Mouse (Mus musculus) hindbrain, embryonic 14.5 days (tissue): ENCODE results near the gene Fam241b. TPM values are rescaled to one million over a fixed set of nuclear protein-coding genes. Genes with fewer than 3 reads are reported as not detected.
"Not testable (repeated sequence)": the region's sequence is repeated elsewhere in the genome, so short reads cannot be mapped to it uniquely, and the experiment has no call there.

Experiments used
- ATAC-seq: fragments of 200-750 bp; cut with Nextera tagmentation; 2 replicates; pipeline ENCODE4 v1.8.0; 2017; ENCODE audit warnings: moderate number of reproducible peaks, mild to moderate bottlenecking, moderate TSS enrichment, moderate library complexity; ENCODE audit not compliant: low FRiP score
- DNase-seq: peaks from one replicate; pipeline ENCODE4 v3.0.0-alpha.2; 2015; ENCODE audit warnings: low spot score
- H3K27ac ChIP-seq: fragments of 300-500 bp; sonication (generic); 2 replicates; pipeline ENCODE4 v1.5.1; 2014; ENCODE audit warnings: mild to moderate bottlenecking, moderate library complexity
- H3K27me3 ChIP-seq: fragments of 300-500 bp; sonication (generic); 2 replicates; pipeline ENCODE4 v1.6.1; 2014; ENCODE audit warnings: mild to moderate bottlenecking, low read length, mixed read lengths; ENCODE audit not compliant: control insufficient read depth, insufficient read depth
- H3K36me3 ChIP-seq: fragments of 300-500 bp; sonication (generic); replicated peaks from 2 replicates; pipeline ENCODE4 v1.6.1; 2014; ENCODE audit not compliant: control insufficient read depth, insufficient read depth
- H3K4me1 ChIP-seq: fragments of 300-500 bp; sonication (generic); replicated peaks from 2 replicates; pipeline ENCODE4 v1.6.1; 2014; ENCODE audit warnings: antibody characterized with exemption, low read length, mixed read lengths; ENCODE audit not compliant: control insufficient read depth, insufficient read depth
- H3K4me2 ChIP-seq: fragments of 300-500 bp; sonication (generic); replicated peaks from 2 replicates; pipeline ENCODE4 v1.6.1; 2014; ENCODE audit warnings: mild to moderate bottlenecking, moderate library complexity
- H3K4me3 ChIP-seq: fragments of 300-500 bp; sonication (generic); replicated peaks from 2 replicates; pipeline ENCODE4 v1.5.1; 2014; ENCODE audit warnings: mild to moderate bottlenecking, low read length
- H3K9ac ChIP-seq: fragments of 300-500 bp; sonication (generic); 2 replicates; pipeline ENCODE4 v1.6.1; 2014
- H3K9me3 ChIP-seq: fragments of 300-500 bp; sonication (generic); 2 replicates; pipeline ENCODE4 v1.6.1; 2016; ENCODE audit warnings: low read length; ENCODE audit not compliant: control insufficient read depth
- WGBS: fragments of 180-500 bp; shearing (Covaris S2); extraction: QIAGEN DNeasy Blood & Tissue Kit; methylation state at CpG from one replicate; pipeline ENCODE4 v1.1.7; 2014; 5-methylcytosine and 5-hydroxymethylcytosine counted together
- polyA plus RNA-seq: library from polyadenylated mRNA; unstranded; fragments of >200 nt; fragmentation: Nextera tagmentation; extraction: Ambion mirVana; gene quantifications from 2 replicates; pipeline ENCODE4 v1.2.1, GENCODE M21; 2014

The Fam241b gene
- polyA plus RNA-seq, 1 experiment from 2014 or later: 41.6 TPM

- Histone ChIP-seq H3K4me2 (no peak overlapping the region), H3K4me1 (no peaks in the 10 kb centered on the region), H3K36me3 (no peaks in the 10 kb centered on the region), H3K9ac (no peak overlapping the region), H3K9me3 (no peaks in the 10 kb centered on the region), H3K27me3 (no peaks in the 10 kb centered on the region), H3K27ac (no peak overlapping the region), H3K4me3 (no peak overlapping the region)
- no peak for ATAC-seq
- 68% methylated on average over 7 of the region's 7 CpGs for WGBS
- no peak for DNase-seq
These were observed 54.6 kb downstream of the Fam241b start for GRCm38 (mm10) chr10:62089071-62089470.

- no peaks in the 10 kb centered on the region for H3K36me3 ChIP-seq
- no peak overlapping the region for H3K4me2 ChIP-seq
- no peak overlapping the region for H3K4me3 ChIP-seq
- no peaks in the 10 kb centered on the region for H3K9me3 ChIP-seq
- H3K27ac ChIP-seq: no peak overlapping the region
- 88% methylated on average over 5 of the region's 5 CpGs for WGBS
- H3K9ac ChIP-seq: no peak overlapping the region
- H3K27me3 ChIP-seq: no peaks in the 10 kb centered on the region
- DNase-seq: no peak
- no peaks in the 10 kb centered on the region for H3K4me1 ChIP-seq
- no peak for ATAC-seq
These were observed 55.3 kb downstream of the Fam241b start for GRCm38 (mm10) chr10:62088411-62088810.

GRCm38 (mm10) chr10:62086826-62087225, 56.9 kb downstream of the Fam241b start:
- DNase-seq: no peak

GRCm38 (mm10) chr10:62086044-62086443, 57.7 kb downstream of the Fam241b start:
- Histone ChIP-seq H3K4me2 (no peak overlapping the region), H3K36me3 (no peaks in the 10 kb centered on the region), H3K9me3 (no peaks in the 10 kb centered on the region), H3K27me3 (no peaks in the 10 kb centered on the region), H3K4me3 (no peak overlapping the region), H3K4me1 (no peaks in the 10 kb centered on the region), H3K27ac (no peak overlapping the region), H3K9ac (no peak overlapping the region)
- DNase-seq (no peak), ATAC-seq (no peak)
- WGBS: 70% methylated on average over 2 of the region's 2 CpGs

More at GRCm38 (mm10) chr10:62086826-62087225, 56.9 kb downstream of the Fam241b start:
- Histone ChIP-seq H3K4me2 (no peak overlapping the region), H3K9ac (no peak overlapping the region), H3K36me3 (no peaks in the 10 kb centered on the region), H3K9me3 (no peaks in the 10 kb centered on the region), H3K4me1 (no peaks in the 10 kb centered on the region), H3K4me3 (no peak overlapping the region), H3K27me3 (no peaks in the 10 kb centered on the region), H3K27ac (no peak overlapping the region)
- 90% methylated on average over 5 of the region's 5 CpGs for WGBS
- no peak for ATAC-seq

- Histone ChIP-seq H3K4me1 (no peaks in the 10 kb centered on the region), H3K4me2 (no peak overlapping the region), H3K9me3 (peaks cover 8% of the 10 kb centered on the region; the same call in 1 of the 2 replicates), H3K36me3 (no peaks in the 10 kb centered on the region), H3K9ac (no peak overlapping the region), H3K27ac (no peak overlapping the region), H3K4me3 (no peak overlapping the region), H3K27me3 (no peaks in the 10 kb centered on the region)
- no peak for ATAC-seq
- DNase-seq: no peak
- WGBS: 68% methylated on average over 11 of the region's 11 CpGs
These were observed 67.2 kb downstream of the Fam241b start for GRCm38 (mm10) chr10:62076248-62077134.

DNA sequence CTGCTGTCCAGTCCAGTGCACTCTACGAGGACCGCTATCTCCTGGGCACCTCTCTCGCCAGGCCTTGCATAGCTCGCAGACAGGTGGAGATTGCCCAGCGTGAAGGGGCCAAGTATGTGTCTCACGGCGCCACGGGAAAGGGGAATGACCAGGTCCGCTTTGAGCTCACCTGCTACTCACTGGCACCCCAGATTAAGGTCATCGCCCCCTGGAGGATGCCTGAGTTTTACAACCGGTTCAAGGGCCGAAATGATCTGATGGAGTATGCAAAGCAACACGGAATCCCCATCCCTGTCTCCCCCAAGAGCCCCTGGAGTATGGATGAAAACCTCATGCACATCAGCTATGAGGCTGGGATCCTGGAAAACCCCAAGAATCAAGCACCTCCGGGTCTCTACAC, 72.4 kb downstream of the Fam241b start:
- not testable (repeated sequence) for H3K4me3 ChIP-seq, H3K9ac ChIP-seq, H3K27me3 ChIP-seq, H3K4me2 ChIP-seq, H3K9me3 ChIP-seq, H3K36me3 ChIP-seq, DNase-seq, H3K4me1 ChIP-seq, ATAC-seq, H3K27ac ChIP-seq
- WGBS: 78% methylated on average over 11 of the region's 14 CpGs

GRCm38 (mm10) chr10:62070636-62071035, 73.1 kb downstream of the Fam241b start:
- ATAC-seq (no peak), DNase-seq (no peak)
- no peak overlapping the region for H3K9ac ChIP-seq

GRCm38 (mm10) chr10:62069946-62070345, 73.8 kb downstream of the Fam241b start:
- Histone ChIP-seq H3K9me3 (no peaks in the 10 kb centered on the region), H3K36me3 (no peaks in the 10 kb centered on the region), H3K4me3 (no peak overlapping the region), H3K9ac (no peak overlapping the region), H3K4me2 (no peak overlapping the region), H3K27ac (no peak overlapping the region), H3K4me1 (no peaks in the 10 kb centered on the region), H3K27me3 (no peaks in the 10 kb centered on the region)
- no peak for DNase-seq
- ATAC-seq: no peak
- WGBS: 82% methylated on average over 3 of the region's 3 CpGs

More at GRCm38 (mm10) chr10:62070636-62071035, 73.1 kb downstream of the Fam241b start:
- H3K4me2 ChIP-seq: no peak overlapping the region
- no peak overlapping the region for H3K27ac ChIP-seq
- no peaks in the 10 kb centered on the region for H3K27me3 ChIP-seq
- H3K36me3 ChIP-seq: no peaks in the 10 kb centered on the region
- no peaks in the 10 kb centered on the region for H3K4me1 ChIP-seq
- WGBS: 96% methylated on average over 8 of the region's 8 CpGs
- H3K4me3 ChIP-seq: no peak overlapping the region
- H3K9me3 ChIP-seq: no peaks in the 10 kb centered on the region

DNA sequence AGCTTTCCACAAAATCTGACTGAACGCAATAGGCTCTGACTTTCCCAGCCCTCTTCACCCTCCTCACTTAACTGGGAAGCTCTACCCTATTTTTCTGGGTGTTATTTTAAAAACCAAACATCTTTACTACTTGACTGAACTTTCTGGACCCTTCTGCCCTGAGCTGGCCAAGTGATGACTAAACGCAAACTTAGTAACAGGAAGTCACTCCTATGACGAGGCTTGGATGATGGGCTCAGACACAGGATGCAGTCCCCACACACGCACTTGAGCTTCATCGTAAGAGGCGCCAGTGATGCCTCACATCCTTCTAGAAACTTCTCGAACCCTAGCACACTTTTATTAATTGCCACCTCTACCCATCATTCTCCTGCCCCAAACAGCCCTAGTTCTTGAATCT, 74.3 kb downstream of the Fam241b start:
- Histone ChIP-seq H3K27me3 (no peaks in the 10 kb centered on the region), H3K9ac (no peak overlapping the region), H3K4me2 (no peak overlapping the region), H3K4me1 (no peaks in the 10 kb centered on the region), H3K27ac (no peak overlapping the region), H3K4me3 (no peak overlapping the region), H3K9me3 (no peaks in the 10 kb centered on the region), H3K36me3 (no peaks in the 10 kb centered on the region)
- DNase-seq (no peak), ATAC-seq (no peak)
- 93% methylated on average over 7 of the region's 7 CpGs for WGBS
